Mouse (Mus musculus) stomach, embryonic 15.5 days (tissue): ENCODE results near the gene Akap13. TPM values are rescaled to one million over a fixed set of nuclear protein-coding genes. Genes with fewer than 3 reads are reported as not detected.
A peak's percentile ranks its signal among the peaks of the same experiment; 100 is the strongest.

ENCODE experiments used
- ATAC-seq: fragments of 200-750 bp; cut with Nextera tagmentation; 2 replicates; pipeline ENCODE4 v1.8.0; 2017; ENCODE audit warnings: low read depth, moderate number of reproducible peaks, moderate TSS enrichment; ENCODE audit not compliant: insufficient read depth, low FRiP score
- H3K27ac ChIP-seq: fragments of 300-500 bp; sonication (generic); 2 replicates; pipeline ENCODE4 v1.5.1; 2015; ENCODE audit warnings: mild to moderate bottlenecking, inconsistent platforms
- H3K27me3 ChIP-seq: fragments of 300-500 bp; sonication (generic); replicated peaks from 2 replicates; pipeline ENCODE4 v1.6.1; 2015; ENCODE audit warnings: inconsistent platforms
- H3K36me3 ChIP-seq: fragments of 300-500 bp; sonication (generic); 2 replicates; pipeline ENCODE4 v1.6.1; 2015; ENCODE audit warnings: inconsistent platforms
- H3K4me1 ChIP-seq: fragments of 300-500 bp; sonication (generic); 2 replicates; pipeline ENCODE4 v1.6.1; 2015; ENCODE audit warnings: inconsistent platforms
- H3K4me2 ChIP-seq: fragments of 300-500 bp; sonication (generic); 2 replicates; pipeline ENCODE4 v1.6.1; 2015; ENCODE audit warnings: mild to moderate bottlenecking, inconsistent platforms
- H3K4me3 ChIP-seq: fragments of 300-500 bp; sonication (generic); replicated peaks from 2 replicates; pipeline ENCODE4 v1.5.1; 2015; ENCODE audit warnings: inconsistent platforms
- H3K9ac ChIP-seq: fragments of 300-500 bp; sonication (generic); 2 replicates; pipeline ENCODE4 v1.6.1; 2015; ENCODE audit warnings: inconsistent platforms
- H3K9me3 ChIP-seq: fragments of 300-500 bp; sonication (generic); 2 replicates; pipeline ENCODE4 v1.6.1; 2016; ENCODE audit warnings: inconsistent platforms
- WGBS: fragments of 180-500 bp; shearing (Covaris S2); methylation state at CpG from one replicate; pipeline ENCODE4 v1.1.7; 2015; 5-methylcytosine and 5-hydroxymethylcytosine counted together
- polyA plus RNA-seq: library from polyadenylated mRNA; unstranded; fragments of >200 nt; fragmentation: Nextera tagmentation; extraction: Ambion mirVana; gene quantifications from 2 replicates; pipeline ENCODE4 v1.2.1, GENCODE M21; 2015

Gene Akap13
- polyA plus RNA-seq, 1 experiment from 2014 or later: 38.6 TPM

GRCm38 (mm10) chr7:75667531-75667930 is 212.2 kb downstream of the Akap13 start:
- Histone ChIP-seq H3K9ac (no peak overlapping the region), H3K4me2 (no peak overlapping the region), H3K27ac (no peak overlapping the region; the same call in 1 of the 2 replicates), H3K4me3 (no peak overlapping the region), H3K9me3 (no peaks in the 10 kb centered on the region), H3K4me1 (0 out of 2 replicates have a peak, but pooled peaks cover 4% of the 10 kb centered on the region), H3K36me3 (peaks cover 5% of the 10 kb centered on the region; the same call in 1 of the 2 replicates), H3K27me3 (no peaks in the 10 kb centered on the region)
- no peak for ATAC-seq
- WGBS: 93% methylated on average over 6 of the region's 6 CpGs

DNA sequence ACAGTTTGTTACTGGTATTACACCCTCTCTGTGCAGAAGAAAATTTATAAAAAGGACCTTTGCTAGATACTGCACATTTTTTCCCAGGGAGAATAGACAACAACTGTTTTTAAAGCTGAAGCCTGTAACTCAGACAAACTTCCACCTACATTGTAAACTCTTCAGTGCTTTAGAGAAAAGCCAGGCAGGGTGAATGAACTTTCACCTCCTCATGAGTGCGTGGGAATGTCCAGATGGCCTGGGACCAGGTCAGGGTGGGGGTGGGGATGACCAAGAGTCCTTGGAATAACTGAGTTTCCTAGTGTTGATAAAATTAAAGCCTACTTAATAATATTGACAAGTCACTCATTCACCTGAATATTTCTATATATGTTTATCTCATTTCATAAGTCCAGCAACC is 213.1 kb downstream of the Akap13 start:
- Histone ChIP-seq H3K27me3 (no peaks in the 10 kb centered on the region), H3K9me3 (no peaks in the 10 kb centered on the region), H3K27ac (no peak overlapping the region), H3K9ac (no peak overlapping the region), H3K36me3 (peaks cover 5% of the 10 kb centered on the region; the same call in 1 of the 2 replicates), H3K4me3 (no peak overlapping the region), H3K4me1 (0 out of 2 replicates have a peak, but pooled peaks cover 4% of the 10 kb centered on the region), H3K4me2 (no peak overlapping the region)
- no peak for ATAC-seq
- WGBS: 48% methylated on average over 1 of the region's 1 CpGs

DNA sequence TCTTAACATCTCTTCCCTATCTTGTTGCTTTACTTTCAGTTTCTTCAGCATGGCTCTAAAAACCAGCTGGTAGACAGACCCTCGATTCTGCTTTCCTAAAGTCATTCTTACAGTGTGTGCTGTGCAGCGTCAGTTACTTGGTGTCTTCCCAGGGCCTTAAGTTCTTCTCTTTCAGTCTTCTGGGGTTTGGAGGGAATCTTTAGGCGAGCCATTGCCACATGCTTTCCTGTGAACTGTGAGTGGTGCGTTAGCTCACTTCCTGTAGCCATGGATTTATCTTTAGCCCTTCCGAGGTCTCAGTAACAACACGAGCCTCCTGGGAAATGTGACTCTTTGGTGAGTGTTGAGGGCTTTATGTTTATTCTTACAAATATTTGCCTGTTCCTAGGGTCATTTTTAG is 214.1 kb downstream of the Akap13 start:
- 0 out of 2 replicates have a peak, but pooled peaks cover 4% of the 10 kb centered on the region for H3K4me1 ChIP-seq
- H3K27ac ChIP-seq: peak overlapping the region; percentile 52; the same call in 1 of the 2 replicates
- H3K9ac ChIP-seq: no peak overlapping the region
- whole genome bisulfite sequencing: 43% methylated on average over 6 of the region's 6 CpGs
- H3K9me3 ChIP-seq: no peaks in the 10 kb centered on the region
- H3K4me3 ChIP-seq: no peak overlapping the region
- H3K4me2 ChIP-seq: no peak overlapping the region
- no peaks in the 10 kb centered on the region for H3K36me3 ChIP-seq
- no peaks in the 10 kb centered on the region for H3K27me3 ChIP-seq
- no peak for ATAC-seq

GRCm38 (mm10) chr7:75679631-75680030 is 224.3 kb downstream of the Akap13 start:
- no peak overlapping the region for H3K4me2 ChIP-seq
- H3K27ac ChIP-seq: no peak overlapping the region
- no peak overlapping the region for H3K9ac ChIP-seq
- H3K4me1 ChIP-seq: no peaks in the 10 kb centered on the region
- H3K9me3 ChIP-seq: no peaks in the 10 kb centered on the region
- H3K4me3 ChIP-seq: no peak overlapping the region
- ATAC-seq: no peak
- 79% methylated on average over 9 of the region's 9 CpGs for WGBS
- no peaks in the 10 kb centered on the region for H3K36me3 ChIP-seq
- no peaks in the 10 kb centered on the region for H3K27me3 ChIP-seq

DNA sequence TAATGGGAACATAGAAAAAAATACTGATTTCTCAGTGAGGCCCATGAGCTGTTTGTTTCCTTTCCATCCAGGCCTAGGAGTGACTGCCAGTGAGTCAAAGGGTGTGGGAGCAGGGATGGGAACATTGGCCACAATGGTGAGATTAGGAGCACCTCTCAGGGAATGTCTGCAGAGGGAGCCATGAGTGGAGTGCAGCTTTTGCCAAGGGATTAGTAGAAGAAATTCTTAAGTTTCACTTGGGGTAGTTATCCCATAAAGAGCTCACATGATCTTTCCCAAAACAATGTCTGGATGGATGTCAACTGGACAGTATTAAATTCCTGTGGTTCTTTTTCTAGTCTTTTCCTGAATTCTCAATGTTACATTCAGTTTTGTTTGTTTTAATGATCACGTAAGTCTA is 227.6 kb downstream of the Akap13 start:
- H3K27me3 ChIP-seq: no peaks in the 10 kb centered on the region
- no peak overlapping the region for H3K4me3 ChIP-seq
- no peak overlapping the region for H3K4me2 ChIP-seq
- H3K9ac ChIP-seq: no peak overlapping the region
- H3K27ac ChIP-seq: no peak overlapping the region
- no peaks in the 10 kb centered on the region for H3K9me3 ChIP-seq
- WGBS: 88% methylated on average over 1 of the region's 1 CpGs
- peaks cover 4% of the 10 kb centered on the region; the same call in 1 of the 2 replicates for H3K36me3 ChIP-seq
- H3K4me1 ChIP-seq: no peaks in the 10 kb centered on the region
- no peak for ATAC-seq

- no peak overlapping the region for H3K4me2 ChIP-seq
- no peak overlapping the region for H3K4me3 ChIP-seq
- no peaks in the 10 kb centered on the region for H3K4me1 ChIP-seq
- H3K36me3 ChIP-seq: peaks cover 4% of the 10 kb centered on the region; the same call in 1 of the 2 replicates
- no peaks in the 10 kb centered on the region for H3K27me3 ChIP-seq
- no peak for ATAC-seq
- no peaks in the 10 kb centered on the region for H3K9me3 ChIP-seq
- 85% methylated on average over 6 of the region's 6 CpGs for WGBS
- no peak overlapping the region for H3K27ac ChIP-seq
- H3K9ac ChIP-seq: no peak overlapping the region
Measured at GRCm38 (mm10) chr7:75683410-75683809, 228.1 kb downstream of the Akap13 start.

DNA sequence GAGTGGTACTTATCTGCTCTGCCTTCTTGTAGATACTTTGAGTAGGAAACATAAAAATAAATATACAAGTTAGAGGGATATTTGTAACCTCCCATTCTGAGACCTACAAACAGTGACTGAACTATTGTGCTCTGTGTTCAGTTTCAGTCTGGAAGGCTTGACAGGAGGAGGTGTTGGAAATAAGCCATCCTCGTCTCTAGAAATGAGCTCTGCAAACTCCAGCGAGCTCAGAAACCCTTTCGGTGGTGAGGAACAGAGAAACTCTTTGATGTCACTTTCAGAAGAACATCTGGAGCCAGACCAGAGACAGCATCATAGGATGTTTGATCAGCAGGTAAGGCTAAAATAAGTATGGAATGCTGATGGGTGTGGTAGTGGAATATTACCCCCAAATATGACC is 229.6 kb downstream of the Akap13 start:
- no peak overlapping the region for H3K4me3 ChIP-seq
- WGBS: 75% methylated on average over 3 of the region's 3 CpGs
- H3K27me3 ChIP-seq: no peaks in the 10 kb centered on the region
- peaks cover 10% of the 10 kb centered on the region; the same call in 1 of the 2 replicates for H3K36me3 ChIP-seq
- no peak overlapping the region for H3K4me2 ChIP-seq
- no peaks in the 10 kb centered on the region for H3K4me1 ChIP-seq
- H3K27ac ChIP-seq: no peak overlapping the region
- ATAC-seq: no peak
- no peaks in the 10 kb centered on the region for H3K9me3 ChIP-seq
- no peak overlapping the region for H3K9ac ChIP-seq

DNA sequence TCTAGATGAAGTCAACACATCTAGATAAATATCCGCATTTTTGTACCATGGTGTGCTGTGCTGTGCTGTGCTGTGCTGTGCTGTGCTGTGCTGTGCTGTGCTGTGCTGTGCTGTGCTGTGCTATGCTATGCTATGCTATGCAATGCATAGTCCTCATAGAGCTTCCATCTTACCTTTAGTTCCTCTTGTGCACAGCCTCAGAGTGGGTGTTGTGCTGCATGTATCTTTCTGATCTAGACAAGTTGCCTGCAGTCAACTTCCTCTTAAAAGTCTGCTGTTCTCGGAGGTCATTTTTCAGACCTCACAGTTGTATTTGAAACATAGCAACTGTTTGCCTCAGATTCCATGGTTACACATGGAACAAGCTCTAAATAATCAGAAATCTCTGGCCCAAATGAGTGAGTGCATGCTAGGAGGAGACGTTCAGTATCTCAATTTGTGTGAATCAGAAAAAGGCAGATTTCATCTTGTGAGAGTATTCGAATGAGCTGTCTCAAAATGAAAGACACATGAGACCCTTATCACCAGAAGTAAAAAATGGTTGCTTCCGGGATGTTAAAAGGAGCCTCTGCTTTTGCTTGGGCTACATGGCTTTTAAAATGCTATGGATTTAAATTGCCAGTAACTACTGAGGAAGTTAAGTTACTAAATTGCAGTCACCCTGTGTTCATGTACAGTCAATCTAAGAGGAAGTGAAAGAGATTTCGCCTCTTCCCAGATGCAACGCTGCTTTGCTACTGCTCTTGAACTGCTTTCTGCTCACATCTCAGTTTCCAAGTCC is 230.9 kb downstream of the Akap13 start:
- Histone ChIP-seq H3K4me1 (no peaks in the 10 kb centered on the region), H3K4me2 (no peak overlapping the region), H3K27me3 (no peaks in the 10 kb centered on the region), H3K36me3 (peaks cover 12% of the 10 kb centered on the region; the same call in 1 of the 2 replicates), H3K9ac (no peak overlapping the region), H3K4me3 (no peak overlapping the region), H3K9me3 (no peaks in the 10 kb centered on the region), H3K27ac (no peak overlapping the region)
- ATAC-seq: no peak
- WGBS: 79% methylated on average over 7 of the region's 7 CpGs

- H3K4me3 ChIP-seq: no peak overlapping the region
- ATAC-seq: no peak
- no peaks in the 10 kb centered on the region for H3K9me3 ChIP-seq
- H3K27me3 ChIP-seq: no peaks in the 10 kb centered on the region
- H3K27ac ChIP-seq: no peak overlapping the region
- H3K4me1 ChIP-seq: no peaks in the 10 kb centered on the region
- peaks cover 12% of the 10 kb centered on the region; the same call in 1 of the 2 replicates for H3K36me3 ChIP-seq
- 87% methylated on average over 1 of the region's 1 CpGs for WGBS
- H3K9ac ChIP-seq: no peak overlapping the region
- no peak overlapping the region for H3K4me2 ChIP-seq
Measured at GRCm38 (mm10) chr7:75686827-75687164, 231.5 kb downstream of the Akap13 start.

GRCm38 (mm10) chr7:75688144-75688543 is 232.8 kb downstream of the Akap13 start:
- Histone ChIP-seq H3K9me3 (no peaks in the 10 kb centered on the region), H3K36me3 (peaks cover 12% of the 10 kb centered on the region; the same call in 1 of the 2 replicates)
- 84% methylated on average over 3 of the region's 3 CpGs for WGBS

GRCm38 (mm10) chr7:75694777-75695176 is 239.4 kb downstream of the Akap13 start:
- H3K4me1 ChIP-seq: no peaks in the 10 kb centered on the region
- WGBS: 89% methylated on average over 5 of the region's 5 CpGs
- H3K27me3 ChIP-seq: no peaks in the 10 kb centered on the region
- no peak overlapping the region for H3K4me3 ChIP-seq
- H3K4me2 ChIP-seq: no peak overlapping the region
- no peak for ATAC-seq
- H3K9ac ChIP-seq: no peak overlapping the region
- peaks cover 7% of the 10 kb centered on the region; the same call in 1 of the 2 replicates for H3K36me3 ChIP-seq
- no peaks in the 10 kb centered on the region for H3K9me3 ChIP-seq
- no peak overlapping the region for H3K27ac ChIP-seq

More at GRCm38 (mm10) chr7:75688144-75688543, 232.8 kb downstream of the Akap13 start:
- H3K27me3 ChIP-seq: no peaks in the 10 kb centered on the region
- H3K9ac ChIP-seq: no peak overlapping the region
- no peaks in the 10 kb centered on the region for H3K4me1 ChIP-seq
- no peak overlapping the region for H3K4me3 ChIP-seq
- H3K27ac ChIP-seq: no peak overlapping the region
- H3K4me2 ChIP-seq: no peak overlapping the region
- no peak for ATAC-seq

DNA sequence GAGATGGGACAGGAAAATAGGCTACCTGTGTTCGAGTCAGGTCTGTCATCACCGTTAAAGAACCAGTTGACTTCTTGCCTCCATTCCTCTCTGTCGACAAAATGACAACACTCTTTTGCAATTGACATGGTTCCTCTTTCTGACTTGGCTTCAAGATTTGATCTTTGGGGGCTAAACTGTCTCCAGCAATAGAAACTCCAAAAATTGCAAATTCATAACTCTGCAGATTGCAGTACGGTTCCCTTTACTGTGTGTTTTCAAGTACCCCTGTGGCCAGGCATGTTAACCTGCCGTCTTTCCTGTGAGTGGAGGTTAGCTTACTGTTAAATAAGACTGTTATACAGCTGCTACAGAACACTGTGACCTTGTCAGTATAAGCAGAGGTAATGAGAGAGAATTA is 244.5 kb downstream of the Akap13 start:
- Histone ChIP-seq H3K27me3 (no peaks in the 10 kb centered on the region), H3K9me3 (no peaks in the 10 kb centered on the region), H3K36me3 (peaks cover 15% of the 10 kb centered on the region), H3K4me3 (no peak overlapping the region), H3K9ac (no peak overlapping the region), H3K4me1 (no peaks in the 10 kb centered on the region), H3K4me2 (no peak overlapping the region), H3K27ac (no peak overlapping the region)
- no peak for ATAC-seq
- WGBS: 86% methylated on average over 5 of the region's 5 CpGs
